Mouse (Mus musculus): Measurements from ENCODE around the gene Zfp488.

GRCm38 (mm10) chr14:34002358-34002757 is 23.8 kb upstream of the Zfp488 start:
- TF ChIP-seq ZNF384 (IDR thresholded peaks at IDR 0.05; ENCODE audit: low read depth, low read length): no peak
- TF ChIP-seq CHD2 (IDR thresholded peaks at IDR 0.05; ENCODE audit: low read depth, low read length): no peak
- TF ChIP-seq HCFC1 (IDR thresholded peaks at IDR 0.05; ENCODE audit: borderline replicate concordance, insufficient read depth, low read length): no peak
